Mouse (Mus musculus) hindbrain, embryonic 16.5 days (tissue): Measurements from ENCODE around the gene Nrbf2. TPM values are rescaled to one million over a fixed set of nuclear protein-coding genes. Genes with fewer than 3 reads are reported as not detected.

Experiments used
- ATAC-seq: fragments of 200-750 bp; cut with Nextera tagmentation; 2 replicates; pipeline ENCODE4 v1.8.0; 2017; ENCODE audit warnings: moderate TSS enrichment, moderate library complexity
- H3K27ac ChIP-seq: fragments of 300-500 bp; sonication (generic); 2 replicates; pipeline ENCODE4 v1.5.1; 2014; ENCODE audit warnings: low read depth, mild to moderate bottlenecking, control low read depth, low read length, moderate library complexity
- H3K27me3 ChIP-seq: fragments of 300-500 bp; sonication (generic); replicated peaks from 2 replicates; pipeline ENCODE4 v1.6.1; 2014; ENCODE audit warnings: low read length; ENCODE audit not compliant: control insufficient read depth, insufficient read depth
- H3K36me3 ChIP-seq: fragments of 300-500 bp; sonication (generic); 2 replicates; pipeline ENCODE4 v1.6.1; 2014; ENCODE audit warnings: mild to moderate bottlenecking, low read length, moderate library complexity, mixed read lengths; ENCODE audit not compliant: control insufficient read depth, insufficient read depth
- H3K4me1 ChIP-seq: fragments of 300-500 bp; sonication (generic); 2 replicates; pipeline ENCODE4 v1.6.1; 2014; ENCODE audit warnings: low read depth, low read length; ENCODE audit not compliant: control insufficient read depth, insufficient read depth
- H3K4me2 ChIP-seq: fragments of 300-500 bp; sonication (generic); 2 replicates; pipeline ENCODE4 v1.6.1; 2014; ENCODE audit warnings: mild to moderate bottlenecking, low read length, control low read depth, moderate library complexity
- H3K4me3 ChIP-seq: fragments of 300-500 bp; sonication (generic); 2 replicates; pipeline ENCODE4 v1.5.1; 2014; ENCODE audit warnings: mild to moderate bottlenecking, low read length, control low read depth, moderate library complexity
- H3K9ac ChIP-seq: fragments of 300-500 bp; sonication (generic); 2 replicates; pipeline ENCODE4 v1.6.1; 2014; ENCODE audit warnings: low read depth, mild to moderate bottlenecking, control low read depth, low read length, moderate library complexity
- H3K9me3 ChIP-seq: fragments of 300-500 bp; sonication (generic); 2 replicates; pipeline ENCODE4 v1.6.1; 2014; ENCODE audit warnings: mild to moderate bottlenecking, low read length, moderate library complexity; ENCODE audit not compliant: control insufficient read depth
- WGBS: fragments of 180-500 bp; shearing (Covaris S2); extraction: QIAGEN DNeasy Blood & Tissue Kit; methylation state at CpG from one replicate; pipeline ENCODE4 v1.1.7; 2014; 5-methylcytosine and 5-hydroxymethylcytosine counted together
- polyA plus RNA-seq: library from polyadenylated mRNA; unstranded; fragments of >200 nt; fragmentation: Nextera tagmentation; extraction: Ambion mirVana; gene quantifications from 2 replicates; pipeline ENCODE4 v1.2.1, GENCODE M21; 2015

Nrbf2 gene
- polyA plus RNA-seq, 1 experiment from 2014 or later, result 38.5 TPM

GRCm38 (mm10) chr10:67296482-67297152 lies 11.5 kb upstream of the Nrbf2 start:
- Histone ChIP-seq H3K36me3 (no peaks in the 10 kb centered on the region), H3K27ac (no peak overlapping the region), H3K4me2 (no peak overlapping the region), H3K4me3 (no peak overlapping the region), H3K9me3 (no peaks in the 10 kb centered on the region), H3K9ac (no peak overlapping the region), H3K4me1 (no peaks in the 10 kb centered on the region), H3K27me3 (no peaks in the 10 kb centered on the region)
- WGBS, result 85% methylated on average over 8 of the region's 8 CpGs
- ATAC-seq, result no peak

GRCm38 (mm10) chr10:67295938-67296466 lies 10.9 kb upstream of the Nrbf2 start:
- Histone ChIP-seq H3K4me1 (no peaks in the 10 kb centered on the region), H3K36me3 (no peaks in the 10 kb centered on the region), H3K27me3 (no peaks in the 10 kb centered on the region), H3K9ac (no peak overlapping the region), H3K4me2 (no peak overlapping the region), H3K27ac (no peak overlapping the region), H3K9me3 (no peaks in the 10 kb centered on the region), H3K4me3 (no peak overlapping the region)
- 86% methylated on average over 7 of the region's 7 CpGs for WGBS
- no peak for ATAC-seq

GRCm38 (mm10) chr10:67295331-67295730 lies 10.2 kb upstream of the Nrbf2 start:
- Histone ChIP-seq H3K9me3 (no peaks in the 10 kb centered on the region), H3K27me3 (no peaks in the 10 kb centered on the region), H3K9ac (no peak overlapping the region), H3K4me1 (no peaks in the 10 kb centered on the region), H3K36me3 (no peaks in the 10 kb centered on the region), H3K27ac (no peak overlapping the region), H3K4me2 (no peak overlapping the region), H3K4me3 (no peak overlapping the region)
- ATAC-seq, result no peak
- 83% methylated on average over 5 of the region's 5 CpGs for WGBS

GRCm38 (mm10) chr10:67291087-67291486 lies 6.0 kb upstream of the Nrbf2 start:
- Histone ChIP-seq H3K27ac (no peak overlapping the region), H3K4me1 (no peaks in the 10 kb centered on the region), H3K36me3 (no peaks in the 10 kb centered on the region), H3K9me3 (no peaks in the 10 kb centered on the region), H3K4me2 (no peak overlapping the region), H3K4me3 (no peak overlapping the region), H3K9ac (no peak overlapping the region), H3K27me3 (no peaks in the 10 kb centered on the region)
- no peak for ATAC-seq
- WGBS, result 81% methylated on average over 8 of the region's 8 CpGs

GRCm38 (mm10) chr10:67290622-67291021 lies 5.5 kb upstream of the Nrbf2 start:
- 73% methylated on average over 4 of the region's 4 CpGs for WGBS
- H3K9me3 ChIP-seq, result no peaks in the 10 kb centered on the region
- H3K27me3 ChIP-seq, result no peaks in the 10 kb centered on the region
- no peak overlapping the region for H3K4me3 ChIP-seq
- H3K27ac ChIP-seq, result no peak overlapping the region
- no peak overlapping the region for H3K9ac ChIP-seq
- H3K4me1 ChIP-seq, result no peaks in the 10 kb centered on the region
- no peak for ATAC-seq
- no peaks in the 10 kb centered on the region for H3K36me3 ChIP-seq
- no peak overlapping the region for H3K4me2 ChIP-seq

- no peak overlapping the region for H3K9ac ChIP-seq
- ATAC-seq, result no peak
- peaks cover 14% of the 10 kb centered on the region for H3K4me1 ChIP-seq
- H3K36me3 ChIP-seq, result no peaks in the 10 kb centered on the region
- WGBS, result 64% methylated on average over 3 of the region's 3 CpGs
- no peak overlapping the region for H3K4me2 ChIP-seq
- no peaks in the 10 kb centered on the region for H3K9me3 ChIP-seq
- no peaks in the 10 kb centered on the region for H3K27me3 ChIP-seq
- H3K4me3 ChIP-seq, result no peak overlapping the region
- H3K27ac ChIP-seq, result no peak overlapping the region
Observed at GRCm38 (mm10) chr10:67287877-67288276, 2.8 kb upstream of the Nrbf2 start.

GRCm38 (mm10) chr10:67284761-67285175 lies 337 bp downstream of the Nrbf2 start:
- Histone ChIP-seq H3K9ac (peak overlapping the region; percentile 74), H3K4me1 (peaks cover 14% of the 10 kb centered on the region), H3K9me3 (no peaks in the 10 kb centered on the region), H3K27ac (peak overlapping the region; percentile 71), H3K4me3 (peak overlapping the region; percentile 82), H3K36me3 (no peaks in the 10 kb centered on the region), H3K4me2 (peak overlapping the region; percentile 94), H3K27me3 (no peaks in the 10 kb centered on the region)
- whole genome bisulfite sequencing, result 1% methylated on average over 24 of the region's 41 CpGs
- ATAC-seq, result peak; percentile 75; the same call in 1 of the 2 replicates

- H3K4me3 ChIP-seq, result peak overlapping the region; percentile 82
- H3K9ac ChIP-seq, result peak overlapping the region; percentile 74
- peak; percentile 4; the same call in 1 of the 2 replicates for ATAC-seq
- H3K4me2 ChIP-seq, result peak overlapping the region; percentile 94
- H3K27ac ChIP-seq, result peak overlapping the region; percentile 34; the same call in 1 of the 2 replicates
- H3K36me3 ChIP-seq, result no peaks in the 10 kb centered on the region
- H3K4me1 ChIP-seq, result peaks cover 14% of the 10 kb centered on the region
- no peaks in the 10 kb centered on the region for H3K9me3 ChIP-seq
- H3K27me3 ChIP-seq, result no peaks in the 10 kb centered on the region
- WGBS, result 4% methylated on average over 10 of the region's 10 CpGs
Observed at GRCm38 (mm10) chr10:67284311-67284710, 794 bp downstream of the Nrbf2 start.

- H3K4me1 ChIP-seq, result peaks cover 14% of the 10 kb centered on the region
- ATAC-seq, result no peak
- H3K9me3 ChIP-seq, result no peaks in the 10 kb centered on the region
- H3K27ac ChIP-seq, result no peak overlapping the region
- 90% methylated on average over 9 of the region's 9 CpGs for WGBS
- H3K4me2 ChIP-seq, result peak overlapping the region; percentile 94
- H3K36me3 ChIP-seq, result no peaks in the 10 kb centered on the region
- H3K9ac ChIP-seq, result no peak overlapping the region
- H3K4me3 ChIP-seq, result no peak overlapping the region; the same call in 1 of the 2 replicates
- H3K27me3 ChIP-seq, result no peaks in the 10 kb centered on the region
Observed at GRCm38 (mm10) chr10:67283516-67283915, 1.6 kb downstream of the Nrbf2 start.
